Mouse (Mus musculus): ENCODE measurements around the gene Ccr10. TPM values are rescaled to one million over a fixed set of nuclear protein-coding genes. Genes with fewer than 3 reads are reported as not detected.
A peak's percentile ranks its signal among the peaks of the same experiment; 100 is the strongest.

The Ccr10 gene
- polyA plus RNA-seq, 1 experiment from 2014 or later, result 0.09 TPM

GRCm38 (mm10) chr11:101173631-101174388 lies 1.4 kb downstream of the Ccr10 start:
- Histone ChIP-seq H3K27ac (ENCODE audit: low read depth) (peak overlapping the region; percentile 48; the same call in 1 of the 2 replicates), H3K9ac (replicated peaks) (peak overlapping the region; percentile 44; the same call in 1 of the 2 replicates), H3K27me3 (ENCODE audit: insufficient read depth, low read length) (peaks cover 88% of the 10 kb centered on the region), H3K4me3 (ENCODE audit: low read depth, low read length) (peak overlapping the region; percentile 40), H3K9me3 (ENCODE audit: low read length) (no peaks in the 10 kb centered on the region), H3K4me2 (ENCODE audit: low read depth, low read length) (peak overlapping the region; percentile 72), H3K36me3 (replicated peaks; ENCODE audit: insufficient read depth, low read length) (no peaks in the 10 kb centered on the region), H3K4me1 (ENCODE audit: insufficient read depth) (peaks cover 49% of the 10 kb centered on the region)
- ATAC-seq (peak; percentile 65), DNase-seq (peak; percentile 80)
- WGBS (ENCODE audit: insufficient replicate concordance), result 2% methylated on average over 56 of the region's 61 CpGs
- no peak for TF ChIP-seq EP300 (IDR thresholded peaks at IDR 0.05; ENCODE audit: low read depth)
- peak; percentile 96 for TF ChIP-seq CTCF (IDR thresholded peaks at IDR 0.05; ENCODE audit: low read depth)

GRCm38 (mm10) chr11:101173112-101173511 lies 2.1 kb downstream of the Ccr10 start:
- peaks cover 51% of the 10 kb centered on the region for H3K4me1 ChIP-seq (ENCODE audit: insufficient read depth)
- H3K4me3 ChIP-seq (ENCODE audit: low read depth, low read length), result peak overlapping the region; percentile 40; the same call in 1 of the 2 replicates
- ATAC-seq (no peak), DNase-seq (no peak)
- H3K36me3 ChIP-seq (replicated peaks; ENCODE audit: insufficient read depth, low read length), result no peaks in the 10 kb centered on the region
- TF ChIP-seq CTCF (IDR thresholded peaks at IDR 0.05; ENCODE audit: low read depth), result no peak
- no peak for TF ChIP-seq EP300 (IDR thresholded peaks at IDR 0.05; ENCODE audit: low read depth)
- peaks cover 95% of the 10 kb centered on the region for H3K27me3 ChIP-seq (ENCODE audit: insufficient read depth, low read length)
- no peaks in the 10 kb centered on the region for H3K9me3 ChIP-seq (ENCODE audit: low read length)
- no peak overlapping the region for H3K9ac ChIP-seq (replicated peaks)
- peak overlapping the region; percentile 72 for H3K4me2 ChIP-seq (ENCODE audit: low read depth, low read length)
- peak overlapping the region; percentile 48; the same call in 1 of the 2 replicates for H3K27ac ChIP-seq (ENCODE audit: low read depth)
- WGBS (ENCODE audit: insufficient replicate concordance), result 7% methylated on average over 11 of the region's 11 CpGs

GRCm38 (mm10) chr11:101172434-101172815 lies 2.8 kb downstream of the Ccr10 start:
- Histone ChIP-seq H3K36me3 (replicated peaks; ENCODE audit: insufficient read depth, low read length) (0 out of 2 replicates have a peak, but pooled peaks cover 4% of the 10 kb centered on the region), H3K4me3 (ENCODE audit: low read depth, low read length) (peak overlapping the region; percentile 63), H3K9ac (replicated peaks) (peak overlapping the region; percentile 54), H3K9me3 (ENCODE audit: low read length) (no peaks in the 10 kb centered on the region), H3K27ac (ENCODE audit: low read depth) (peak overlapping the region; percentile 35; the same call in 1 of the 2 replicates), H3K27me3 (ENCODE audit: insufficient read depth, low read length) (peaks cover 95% of the 10 kb centered on the region), H3K4me2 (ENCODE audit: low read depth, low read length) (peak overlapping the region; percentile 82), H3K4me1 (ENCODE audit: insufficient read depth) (peaks cover 54% of the 10 kb centered on the region)
- DNase-seq (no peak), ATAC-seq (no peak)
- 10% methylated on average over 5 of the region's 5 CpGs for whole genome bisulfite sequencing (ENCODE audit: insufficient replicate concordance)
- TF ChIP-seq EP300 (IDR thresholded peaks at IDR 0.05; ENCODE audit: low read depth) (no peak), CTCF (IDR thresholded peaks at IDR 0.05; ENCODE audit: low read depth) (no peak)

- TF ChIP-seq CTCF (IDR thresholded peaks at IDR 0.05; ENCODE audit: low read depth) (no peak), EP300 (IDR thresholded peaks at IDR 0.05; ENCODE audit: low read depth) (no peak)
- DNase-seq, result no peak
Measured at GRCm38 (mm10) chr11:101171721-101172433, 3.4 kb downstream of the Ccr10 start.

GRCm38 (mm10) chr11:101170811-101171610 lies 4.2 kb downstream of the Ccr10 start, which contains the start of gene Plekhh3:
Plekhh3 (minus strand) TSS chr11:101171351.
- H3K4me1 ChIP-seq (ENCODE audit: insufficient read depth), result peaks cover 48% of the 10 kb centered on the region
- H3K36me3 ChIP-seq (replicated peaks; ENCODE audit: insufficient read depth, low read length), result peaks cover 10% of the 10 kb centered on the region
- TF ChIP-seq EP300 (IDR thresholded peaks at IDR 0.05; ENCODE audit: low read depth), result no peak
- peak; percentile 14; the same call in 1 of the 2 replicates for TF ChIP-seq CTCF (IDR thresholded peaks at IDR 0.05; ENCODE audit: low read depth)
- ATAC-seq, result peak; percentile 89
- peaks cover 95% of the 10 kb centered on the region for H3K27me3 ChIP-seq (ENCODE audit: insufficient read depth, low read length)
- peak within 1 kb of the TSS; percentile 63 for H3K27ac ChIP-seq (ENCODE audit: low read depth)
- WGBS (ENCODE audit: insufficient replicate concordance), result 1% methylated on average over 47 of the region's 50 CpGs
- peak within 1 kb of the TSS; percentile 82 for H3K4me2 ChIP-seq (ENCODE audit: low read depth, low read length)
- no peaks in the 10 kb centered on the region for H3K9me3 ChIP-seq (ENCODE audit: low read length)
- DNase-seq, result peak; percentile 89
- peak within 1 kb of the TSS; percentile 63 for H3K4me3 ChIP-seq (ENCODE audit: low read depth, low read length)
- peak within 1 kb of the TSS; percentile 62 for H3K9ac ChIP-seq (replicated peaks)

More at GRCm38 (mm10) chr11:101171721-101172433, 3.4 kb downstream of the Ccr10 start:
- no peaks in the 10 kb centered on the region for H3K9me3 ChIP-seq (ENCODE audit: low read length)
- peak overlapping the region; percentile 35; the same call in 1 of the 2 replicates for H3K27ac ChIP-seq (ENCODE audit: low read depth)
- H3K9ac ChIP-seq (replicated peaks), result peak overlapping the region; percentile 54
- H3K27me3 ChIP-seq (ENCODE audit: insufficient read depth, low read length), result peaks cover 95% of the 10 kb centered on the region
- WGBS (ENCODE audit: insufficient replicate concordance), result under 1% methylated on average over 31 of the region's 31 CpGs
- peak; percentile 35 for ATAC-seq
- peak overlapping the region; percentile 82 for H3K4me2 ChIP-seq (ENCODE audit: low read depth, low read length)
- H3K4me3 ChIP-seq (ENCODE audit: low read depth, low read length), result peak overlapping the region; percentile 63
- peaks cover 6% of the 10 kb centered on the region; the same call in 1 of the 2 replicates for H3K36me3 ChIP-seq (replicated peaks; ENCODE audit: insufficient read depth, low read length)
- H3K4me1 ChIP-seq (ENCODE audit: insufficient read depth), result peaks cover 54% of the 10 kb centered on the region

Measured in liver, postnatal 0 days (tissue).